Mouse (Mus musculus): ENCODE data around the gene Wdr60.

DNA sequence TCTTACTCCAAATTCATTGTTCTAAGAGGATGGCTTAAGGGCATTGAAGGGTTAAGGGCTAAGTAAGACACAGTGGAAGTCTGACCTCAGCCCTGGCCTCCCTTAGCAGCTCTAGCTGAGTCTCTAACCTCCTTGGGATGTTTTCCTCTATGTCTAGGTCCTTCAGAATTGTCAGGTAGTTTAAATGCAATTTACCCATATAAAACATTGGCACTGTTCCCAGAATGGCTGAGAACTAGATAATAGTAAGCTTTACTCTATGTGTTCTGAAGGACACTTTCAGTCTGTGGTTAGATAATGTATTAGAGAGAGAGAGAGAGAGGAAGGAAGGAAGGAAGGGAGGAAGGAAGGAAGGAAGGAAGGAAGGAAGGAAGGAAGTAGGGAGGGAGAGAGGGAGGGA lies 80.4 kb downstream of the Wdr60 start:
- no peak for TF ChIP-seq POLR2AphosphoS2 (IDR thresholded peaks at IDR 0.05; ENCODE audit: insufficient read length, low read depth)
- TF ChIP-seq POLR2A (IDR thresholded peaks at IDR 0.05; ENCODE audit: insufficient read length, low read depth) = no peak
- TF ChIP-seq TCF12 (IDR thresholded peaks at IDR 0.05; ENCODE audit: insufficient read depth, poor library complexity, severe bottlenecking) = no peak
- no peak for TF ChIP-seq E2F4 (IDR thresholded peaks at IDR 0.05; ENCODE audit: insufficient read depth)
- TF ChIP-seq MYOD1 (IDR thresholded peaks at IDR 0.05; ENCODE audit: control insufficient read depth in 1 of 3, insufficient read length in 2 of 3, low read depth in 2 of 3) = no peak
- TF ChIP-seq MAX (IDR thresholded peaks at IDR 0.05; ENCODE audit: low read depth) = no peak
- TF ChIP-seq USF1 (IDR thresholded peaks at IDR 0.05; ENCODE audit: low read depth) = no peak
- no peak for TF ChIP-seq MYOG (IDR thresholded peaks at IDR 0.05; ENCODE audit: control insufficient read depth in 1 of 3, insufficient read depth in 1 of 3, insufficient read length in 2 of 3, low read depth in 2 of 3)
